ENCODE assay signal across 29 mouse cellular contexts in the genomic region with DNA sequence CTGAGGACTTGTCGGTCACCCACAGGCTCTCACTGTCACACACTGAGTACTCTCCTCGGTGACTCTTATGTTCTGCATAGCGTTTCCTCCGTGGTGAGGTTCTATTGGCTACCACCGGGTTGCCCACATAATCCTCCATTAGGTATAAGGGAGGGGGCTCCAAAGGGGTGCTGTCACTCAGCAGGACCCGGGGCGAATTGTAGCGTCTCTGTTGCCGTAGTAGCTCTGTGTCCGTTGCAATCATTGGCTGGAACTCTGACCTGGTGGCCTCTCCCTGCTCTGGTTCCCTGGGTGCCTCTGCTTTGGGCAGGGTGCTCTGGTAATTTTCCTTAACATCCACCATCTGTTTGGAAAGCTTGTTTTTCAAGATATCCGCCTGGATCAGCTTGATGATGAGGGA.
"Had no signal": no experiment of that assay in that cellular context is flagged by ENCODE, and none has a peak within 500 bp of the region (broad histone marks: within the 10 kb centered on the region; RNA-seq: fewer than 3 reads in every experiment).

No protein-coding gene starts in this region.

- DNase-seq: heart, postnatal 10 days; heart, postnatal 14 days; heart, postnatal 36 days; heart, postnatal 4 days; kidney, adult 11 months; kidney, adult 18-20 months; kidney, adult 2 months; kidney, adult 8-10 months; kidney, adult 9 months; kidney, postnatal 10 days; kidney, postnatal 14 days; kidney, postnatal 36 days; kidney, postnatal 4 days; layer of hippocampus, adult 9-11 months; layer of hippocampus, postnatal 36 days had no signal

- H3K27ac ChIP-seq: heart, embryonic 13.5 days; heart, embryonic 15.5 days; hindbrain, embryonic 10.5 days; hindbrain, embryonic 12.5 days; hindbrain, embryonic 13.5 days; hindbrain, embryonic 14.5 days; hindbrain, embryonic 15.5 days; hindbrain, postnatal 0 days; intestine, embryonic 15.5 days; kidney, embryonic 15.5 days; kidney, postnatal 0 days; layer of hippocampus, adult 2 months; left cerebral cortex, adult 2 months had no signal

- H3K4me3 ChIP-seq: heart, embryonic 12.5 days; heart, embryonic 13.5 days; heart, embryonic 15.5 days; hindbrain, embryonic 10.5 days; hindbrain, embryonic 12.5 days; hindbrain, embryonic 13.5 days; hindbrain, embryonic 15.5 days; intestine, embryonic 15.5 days; kidney, embryonic 15.5 days; layer of hippocampus, adult 2 months; left cerebral cortex, adult 2 months had no signal
